Mouse (Mus musculus) common myeloid progenitor, adult 5-6 weeks (primary cell): ENCODE data around the gene Pcsk6. TPM values are rescaled to one million over a fixed set of nuclear protein-coding genes. Genes with fewer than 3 reads are reported as not detected.

Experiments
- ATAC-seq: replicated peaks from 2 replicates; pipeline ENCODE4 v1.8.0; 2016; ENCODE audit warnings: low read depth, mild to moderate bottlenecking, moderate TSS enrichment, inconsistent platforms; ENCODE audit not compliant: poor library complexity, severe bottlenecking
- total RNA-seq: library from RNA; stranded (forward); fragments of 200-1000, 187-1606 nt; gene quantifications from 2 replicates; pipeline ENCODE4 v1.2.3, GENCODE M21; 2017

Pcsk6 gene
- total RNA-seq, 1 experiment from 2014 or later, result 0.09 TPM

DNA sequence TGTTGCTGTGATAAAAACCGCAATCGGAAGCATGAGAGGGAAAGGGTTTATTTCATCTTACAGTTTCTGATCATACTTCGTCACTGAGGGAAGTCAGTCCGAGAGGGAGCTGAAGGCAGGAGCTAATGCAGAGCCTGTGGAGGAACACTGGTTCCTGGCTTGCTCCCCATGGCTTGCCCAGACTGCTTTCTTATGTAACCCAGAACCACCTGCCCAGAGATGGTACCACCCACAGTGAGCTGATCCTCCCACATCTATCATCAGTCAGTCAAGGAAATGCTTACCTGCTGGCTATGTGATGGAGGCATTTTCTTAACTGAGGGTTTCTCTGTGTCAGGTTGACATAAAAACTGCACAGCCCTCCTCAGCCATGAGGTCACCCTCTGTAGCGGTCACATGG is 127.2 kb downstream of the Pcsk6 start:
- no peak for ATAC-seq

DNA sequence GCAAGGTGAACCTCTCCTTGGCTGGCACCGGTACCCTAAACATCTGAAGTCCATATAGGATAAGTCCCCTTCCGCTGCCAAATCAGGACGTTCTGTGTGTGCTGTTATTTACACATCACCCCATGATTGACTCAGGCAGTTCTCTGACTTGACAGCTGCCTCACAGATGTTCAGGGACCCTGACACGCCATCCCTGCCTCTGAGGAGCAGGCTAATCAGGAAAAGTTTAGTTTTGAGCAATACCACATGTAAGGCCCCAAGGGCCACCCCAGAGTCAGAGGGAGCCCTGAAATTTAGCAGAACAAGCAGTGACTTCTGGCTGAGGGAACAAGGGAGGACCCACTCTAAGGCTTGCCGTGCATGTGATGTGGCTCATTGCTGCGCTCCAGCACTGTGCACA is 130.8 kb downstream of the Pcsk6 start:
- ATAC-seq, result no peak

DNA sequence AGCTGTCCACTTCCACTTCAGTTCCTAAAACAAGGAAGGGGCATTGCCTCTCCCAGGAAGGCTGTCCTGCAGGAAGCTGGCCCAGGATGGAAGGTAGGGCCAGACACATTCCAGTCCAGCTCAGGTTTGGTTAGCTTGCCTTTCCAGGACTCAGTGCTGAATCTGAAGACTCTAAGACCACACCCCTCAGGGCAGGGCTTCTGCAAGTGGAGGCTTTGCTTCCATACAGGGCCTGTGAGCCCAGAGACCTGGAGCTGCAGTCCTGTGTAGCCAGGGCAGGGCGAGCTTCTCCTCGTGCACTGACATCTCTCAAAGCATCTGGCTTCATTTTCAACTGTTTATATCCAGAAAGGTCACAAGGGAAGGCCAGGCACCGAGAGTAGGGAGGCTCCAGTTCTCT is 131.9 kb downstream of the Pcsk6 start:
- no peak for ATAC-seq

DNA sequence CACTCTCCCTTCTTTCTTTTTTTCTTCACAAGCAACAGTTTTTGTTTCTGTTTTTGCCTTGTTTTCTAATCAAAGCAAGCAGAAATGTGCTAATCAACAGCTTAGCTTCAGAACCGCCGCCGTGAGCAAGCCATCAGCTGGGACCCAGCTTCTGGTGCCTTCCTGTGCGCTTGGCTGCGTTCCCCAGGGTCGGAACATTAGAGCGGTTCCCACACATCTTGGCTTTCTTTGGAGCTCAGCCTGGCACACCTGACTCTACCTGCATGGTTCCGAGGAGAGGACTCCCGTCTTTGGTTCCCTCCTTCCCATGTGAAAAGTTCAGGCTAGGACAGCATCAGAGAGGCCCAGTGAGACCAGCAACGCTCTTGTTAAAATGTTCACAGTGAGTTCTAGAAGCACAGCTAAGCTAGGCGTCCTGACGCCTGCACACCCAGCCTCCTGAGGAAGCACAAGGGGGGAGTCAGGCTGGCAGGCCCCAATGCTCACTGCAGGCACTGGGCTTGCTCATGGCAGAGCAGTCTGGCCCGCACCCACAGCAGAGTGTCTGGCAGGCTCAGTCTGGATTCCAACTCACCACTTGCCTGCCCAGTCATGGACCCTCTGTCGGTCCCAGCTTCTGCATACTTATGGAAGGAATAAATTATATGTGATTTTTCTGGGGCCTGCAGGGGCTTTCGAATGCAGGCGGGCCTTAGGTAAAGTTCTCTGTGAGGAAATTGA is 139.7 kb downstream of the Pcsk6 start:
- ATAC-seq, result no peak

DNA sequence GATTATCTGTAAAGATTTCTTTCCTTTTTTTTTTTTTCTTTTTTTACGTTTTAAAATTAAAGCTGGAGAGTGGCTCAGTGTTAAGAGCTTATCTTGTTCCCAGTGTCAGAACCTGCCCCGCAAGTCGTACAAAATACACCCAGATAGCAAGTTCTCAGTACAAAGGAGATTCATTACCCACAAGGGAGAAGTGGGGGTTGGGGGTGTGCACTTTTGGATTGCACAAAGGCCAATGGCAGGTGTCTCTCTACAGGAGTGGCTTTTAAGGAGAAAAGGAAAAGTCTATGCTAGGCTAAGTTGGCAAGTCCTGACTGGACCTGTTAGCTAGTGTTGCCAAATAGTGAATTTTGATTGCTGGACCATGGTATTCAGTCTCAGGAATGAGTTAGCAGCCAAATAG is 140.3 kb downstream of the Pcsk6 start:
- no peak for ATAC-seq

DNA sequence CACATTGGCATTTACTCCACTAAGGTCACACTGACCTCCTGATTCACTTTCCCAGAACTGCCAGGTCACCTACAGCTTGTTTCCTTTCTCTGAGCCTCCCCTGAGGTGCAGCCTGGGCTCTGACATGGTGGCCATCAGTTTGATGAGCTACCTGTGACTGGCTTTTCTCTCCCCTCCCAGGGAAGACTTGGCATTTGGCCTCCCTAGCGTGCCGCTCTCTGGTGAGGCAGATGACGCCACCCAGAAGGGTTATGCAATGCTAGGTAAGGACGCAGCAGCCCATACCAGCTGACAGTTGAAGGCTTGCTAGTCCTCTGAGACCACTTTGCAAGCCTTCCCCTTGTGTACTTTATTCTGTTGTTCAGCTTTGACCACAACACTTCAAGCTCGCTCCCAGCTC is 141.9 kb downstream of the Pcsk6 start:
- ATAC-seq, result no peak

DNA sequence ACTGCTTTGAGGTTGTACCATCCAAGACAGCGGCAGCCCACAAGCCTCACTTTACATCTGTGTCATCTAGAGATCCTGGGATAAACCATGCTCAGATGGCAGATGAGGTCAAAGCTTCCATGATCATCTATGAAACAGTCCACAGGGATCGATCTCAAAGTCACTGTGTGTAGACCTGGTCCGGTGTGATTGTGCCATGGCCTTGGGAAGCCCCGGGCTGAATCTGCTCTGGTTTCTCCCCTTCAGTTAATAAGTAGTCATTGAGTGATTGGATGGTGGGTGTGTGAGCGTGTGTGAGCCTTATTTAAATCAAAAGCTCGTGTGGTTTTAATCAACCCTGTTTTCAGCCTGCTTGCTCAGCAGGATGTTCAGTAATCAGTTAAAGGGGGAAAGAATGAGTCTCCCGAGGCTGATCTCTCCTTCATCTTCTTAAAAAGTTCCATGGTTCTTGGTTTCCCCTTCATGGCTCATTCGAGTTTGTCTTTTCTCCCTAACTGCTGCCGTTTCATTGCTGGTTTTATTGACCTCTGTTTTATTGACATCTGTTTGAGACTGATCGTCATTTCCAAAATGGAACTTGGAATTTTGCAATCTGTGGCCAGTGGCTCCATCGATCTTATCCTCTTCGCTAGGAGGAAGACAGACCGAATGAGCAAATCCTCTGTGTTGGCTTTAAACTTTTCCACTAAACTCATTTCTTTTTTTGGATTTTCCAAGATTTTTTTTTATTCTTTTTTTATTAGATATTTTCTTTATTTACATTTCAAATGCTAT is 142.5 kb downstream of the Pcsk6 start:
- no peak for ATAC-seq

DNA sequence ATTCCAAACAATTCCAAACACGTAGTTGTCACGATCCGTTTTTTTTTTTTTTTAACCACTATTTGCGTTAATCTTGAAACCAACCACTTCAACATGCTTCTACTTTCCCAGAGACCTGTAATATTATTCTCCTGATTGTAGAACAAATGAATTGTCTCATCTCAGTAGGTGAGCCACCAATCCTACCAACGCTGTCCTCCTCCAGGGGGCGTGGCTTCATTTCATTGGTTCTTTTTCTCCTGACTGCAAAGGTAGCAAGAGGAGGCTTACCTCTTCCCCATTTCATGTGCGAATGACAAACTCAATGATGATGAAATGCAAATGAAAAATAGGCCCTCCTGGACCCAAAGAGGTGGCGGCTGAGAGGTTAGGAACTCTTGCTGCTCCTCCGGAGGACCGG is 143.5 kb downstream of the Pcsk6 start:
- no peak for ATAC-seq

DNA sequence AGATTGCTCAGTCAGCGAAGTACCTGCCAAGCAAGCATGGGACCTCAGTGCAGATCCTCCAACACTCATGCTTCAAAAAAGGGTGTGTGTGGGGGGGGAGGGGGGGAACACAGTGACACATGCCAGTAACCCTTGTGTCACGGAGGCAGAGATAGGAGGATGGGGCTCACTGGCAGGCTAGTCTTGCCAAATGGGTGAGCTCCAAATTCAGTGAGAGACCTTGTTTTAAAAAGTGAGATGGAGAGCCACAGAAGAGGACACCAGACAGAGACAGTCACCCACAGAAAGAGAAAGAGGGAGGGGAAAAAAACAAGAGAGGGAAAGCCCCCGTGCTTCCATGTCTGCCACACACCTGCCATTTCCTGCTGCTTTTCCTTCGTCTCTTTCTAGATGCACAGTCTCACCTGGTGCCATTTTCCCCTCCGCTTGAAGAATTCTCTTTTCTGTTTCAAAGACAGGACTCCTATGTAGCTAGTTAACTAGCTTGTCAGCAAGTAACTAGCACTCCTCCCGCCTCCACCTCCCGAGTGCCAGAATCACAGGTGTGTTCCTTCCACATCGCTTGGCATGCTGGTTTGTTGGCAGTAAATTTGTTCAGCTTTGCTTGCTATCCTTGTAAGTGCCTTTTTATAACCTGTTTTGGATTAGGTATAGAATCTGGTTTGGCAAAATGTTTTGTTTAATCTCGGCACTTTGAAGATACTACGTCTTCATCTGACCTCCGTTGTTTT is 146.8 kb downstream of the Pcsk6 start:
- no peak for ATAC-seq

DNA sequence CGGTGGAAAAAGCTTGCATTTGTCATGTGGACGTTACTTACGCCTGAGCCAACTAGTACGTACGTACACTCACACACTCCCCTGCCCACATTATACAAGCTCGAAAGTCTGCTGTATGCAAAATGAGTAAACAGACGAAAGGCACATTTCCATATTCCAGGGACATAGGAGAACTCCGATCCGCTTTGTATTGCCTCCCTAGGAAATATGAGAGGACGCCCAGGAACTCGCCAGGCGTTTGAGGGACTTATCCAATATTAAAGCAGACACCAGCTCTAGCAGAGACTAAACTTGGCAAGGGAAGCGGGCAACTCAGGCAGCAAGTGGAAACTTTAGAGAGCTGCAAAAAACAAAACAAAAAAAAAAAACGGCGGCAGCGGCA is 147.3 kb downstream of the Pcsk6 start:
- ATAC-seq, result no peak

DNA sequence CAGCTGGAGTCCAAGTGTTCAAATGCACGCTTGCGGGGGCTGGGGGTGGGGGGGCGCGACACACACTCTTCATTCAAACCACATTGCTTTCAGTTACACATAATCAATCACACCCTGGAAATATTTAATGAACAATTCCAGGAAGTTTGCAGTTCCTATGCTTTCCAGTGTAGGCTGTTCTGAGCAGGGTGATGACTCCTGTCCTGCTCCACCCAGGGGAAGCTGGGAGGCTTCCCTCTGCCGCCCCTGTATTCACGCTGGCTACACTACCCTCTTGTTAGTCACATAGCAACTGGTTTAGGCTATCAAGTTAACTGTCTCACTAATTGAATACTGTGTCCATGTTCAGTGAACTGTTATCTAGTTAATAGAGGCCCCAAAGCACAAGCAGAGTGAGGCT is 149.0 kb downstream of the Pcsk6 start:
- no peak for ATAC-seq

DNA sequence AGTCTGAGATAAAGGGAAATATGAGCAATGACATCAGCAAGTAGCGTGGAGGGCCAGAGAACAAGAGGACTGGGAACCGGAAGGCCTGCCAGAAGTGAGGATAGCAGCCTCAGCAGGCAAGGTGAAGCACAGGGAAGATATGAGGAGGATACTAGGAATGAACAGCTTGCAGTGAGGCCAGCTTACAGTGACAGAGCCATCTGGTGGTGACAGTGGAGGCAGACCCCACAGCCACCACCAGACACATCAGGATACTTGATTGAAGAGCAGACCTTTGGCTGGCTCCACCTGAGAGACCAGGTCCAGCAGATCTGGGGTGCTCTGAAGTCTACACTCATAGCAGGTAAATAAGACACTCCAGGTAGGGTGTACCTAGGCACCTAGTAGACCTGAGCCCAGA is 166.2 kb downstream of the Pcsk6 start:
- no peak for ATAC-seq

DNA sequence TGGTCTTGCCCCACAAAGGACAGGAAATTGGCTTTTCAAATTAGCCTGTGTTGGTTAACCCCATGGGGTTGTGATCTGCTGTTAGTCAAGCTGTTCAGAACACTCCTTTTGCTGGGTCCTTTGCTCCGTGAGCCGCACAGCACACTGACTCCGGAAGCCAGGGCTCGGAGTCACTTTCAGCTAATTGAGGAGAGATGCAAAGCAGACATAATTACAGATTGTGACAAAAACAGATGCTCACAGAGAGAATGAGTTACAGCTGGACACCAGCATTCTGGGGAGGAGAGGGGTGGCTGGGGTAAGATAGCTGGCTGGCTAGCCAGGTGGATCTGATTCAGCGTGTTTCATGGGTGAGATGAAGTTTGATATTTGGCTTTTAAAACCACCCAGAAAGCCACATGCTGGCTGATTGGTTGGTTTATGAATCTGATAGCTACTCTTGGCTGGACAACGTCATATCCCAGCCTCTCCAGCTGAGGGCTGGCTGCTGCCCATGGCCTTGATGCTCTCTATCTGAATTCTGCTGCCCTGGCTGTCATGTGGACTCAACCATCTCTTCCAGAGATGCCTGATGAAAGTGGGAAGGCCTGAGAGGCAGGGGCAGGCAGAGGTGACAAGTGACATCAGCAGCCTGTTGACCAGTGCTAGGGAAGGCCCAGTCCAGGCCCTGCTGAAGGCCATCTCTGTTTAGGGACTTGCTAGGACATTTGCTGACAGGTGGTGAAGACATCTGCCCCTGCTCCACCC is 167.4 kb downstream of the Pcsk6 start:
- ATAC-seq, result no peak

DNA sequence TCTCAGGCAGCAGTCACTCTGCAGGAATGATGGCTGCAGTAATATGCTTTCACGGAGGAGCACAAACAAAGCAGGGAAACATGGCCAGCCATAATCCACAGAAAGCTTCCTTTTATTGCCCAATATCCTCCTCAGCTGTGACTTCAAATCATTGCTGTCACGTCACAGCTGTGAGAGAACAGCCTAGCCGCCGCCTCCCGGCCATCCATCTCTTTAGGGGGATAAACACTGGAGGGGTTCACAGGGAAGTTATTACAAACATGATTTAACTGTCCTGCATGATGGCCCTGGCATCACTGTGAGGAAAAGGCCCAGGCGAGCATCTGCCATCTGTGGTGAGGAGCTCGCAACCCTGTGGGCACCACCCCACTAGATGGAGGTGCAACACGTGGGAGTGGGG is 175.3 kb downstream of the Pcsk6 start:
- no peak for ATAC-seq

DNA sequence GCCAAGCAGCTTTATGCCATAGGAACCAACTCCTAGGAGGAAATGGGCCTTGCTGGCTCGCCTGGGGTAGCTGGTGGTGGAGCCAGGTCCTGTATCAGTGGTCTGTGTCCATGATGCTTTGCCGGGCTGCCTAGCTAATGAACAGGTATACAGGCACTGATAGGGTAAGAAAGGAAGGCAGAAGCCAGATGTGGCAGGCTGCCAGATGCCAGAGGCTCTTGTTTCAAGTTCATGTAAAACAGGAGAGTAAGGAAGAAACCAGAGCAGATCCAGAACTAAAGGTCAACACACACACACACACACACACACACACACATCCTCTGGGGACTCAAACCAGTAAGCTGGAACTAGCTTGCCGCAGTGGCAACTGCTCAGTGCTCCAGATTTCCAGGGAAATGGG is 176.7 kb downstream of the Pcsk6 start:
- no peak for ATAC-seq

DNA sequence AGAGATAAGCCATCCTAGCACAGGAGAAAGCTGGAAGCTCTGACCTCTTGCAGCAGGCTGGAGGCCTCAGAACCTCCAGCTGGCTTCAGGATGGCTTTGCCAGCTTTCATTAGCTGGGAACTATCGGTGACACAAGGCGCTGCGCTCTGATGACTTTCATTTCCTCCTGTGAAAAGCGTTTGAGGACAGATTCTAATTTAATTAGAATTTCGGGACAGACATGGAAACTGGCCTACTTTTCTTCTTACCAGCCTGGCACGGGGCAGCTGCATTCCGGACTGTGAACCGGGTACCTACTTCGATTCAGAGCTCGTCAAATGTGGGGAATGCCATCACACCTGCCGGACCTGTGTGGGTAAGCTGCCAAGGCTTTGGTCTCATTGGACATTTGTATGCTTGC is 177.2 kb downstream of the Pcsk6 start:
- no peak for ATAC-seq

DNA sequence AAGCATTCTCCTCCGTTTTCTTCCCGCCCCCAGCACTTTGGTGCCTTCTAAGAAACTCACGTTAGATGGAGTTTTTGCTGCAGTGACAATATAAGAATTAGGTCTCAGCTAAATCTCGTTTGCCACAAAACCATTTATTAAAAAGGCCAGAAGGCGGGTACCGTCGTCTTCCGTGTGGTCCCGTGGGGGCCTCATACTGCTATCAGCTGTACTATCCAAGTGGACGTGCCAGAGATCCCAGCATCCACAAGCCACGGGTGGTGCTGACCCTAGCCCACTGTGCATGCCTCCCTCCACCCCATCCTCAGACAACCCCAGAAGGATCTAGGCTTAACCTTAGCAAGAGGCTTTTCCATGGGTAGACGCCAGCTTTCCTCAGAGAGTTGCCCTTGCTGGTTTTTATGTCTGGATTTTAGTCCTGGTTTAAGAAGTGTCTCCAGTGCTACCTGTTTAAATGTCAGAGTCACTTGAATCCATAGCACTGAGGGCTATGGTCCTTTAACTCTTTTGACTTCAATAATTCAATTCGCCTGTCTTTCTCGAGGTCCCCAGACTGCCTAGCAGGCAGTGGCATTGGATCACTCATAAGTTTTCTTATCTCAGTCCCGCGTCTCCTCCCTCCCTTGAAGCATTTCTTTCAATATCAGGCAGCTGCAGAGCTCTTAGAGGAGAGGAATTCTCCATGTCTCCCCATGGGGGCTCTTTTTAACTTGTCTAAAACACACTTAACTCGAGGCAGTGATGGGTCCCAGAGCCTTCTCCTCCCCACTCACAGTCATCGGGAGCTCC is 178.7 kb downstream of the Pcsk6 start:
- ATAC-seq, result no peak

DNA sequence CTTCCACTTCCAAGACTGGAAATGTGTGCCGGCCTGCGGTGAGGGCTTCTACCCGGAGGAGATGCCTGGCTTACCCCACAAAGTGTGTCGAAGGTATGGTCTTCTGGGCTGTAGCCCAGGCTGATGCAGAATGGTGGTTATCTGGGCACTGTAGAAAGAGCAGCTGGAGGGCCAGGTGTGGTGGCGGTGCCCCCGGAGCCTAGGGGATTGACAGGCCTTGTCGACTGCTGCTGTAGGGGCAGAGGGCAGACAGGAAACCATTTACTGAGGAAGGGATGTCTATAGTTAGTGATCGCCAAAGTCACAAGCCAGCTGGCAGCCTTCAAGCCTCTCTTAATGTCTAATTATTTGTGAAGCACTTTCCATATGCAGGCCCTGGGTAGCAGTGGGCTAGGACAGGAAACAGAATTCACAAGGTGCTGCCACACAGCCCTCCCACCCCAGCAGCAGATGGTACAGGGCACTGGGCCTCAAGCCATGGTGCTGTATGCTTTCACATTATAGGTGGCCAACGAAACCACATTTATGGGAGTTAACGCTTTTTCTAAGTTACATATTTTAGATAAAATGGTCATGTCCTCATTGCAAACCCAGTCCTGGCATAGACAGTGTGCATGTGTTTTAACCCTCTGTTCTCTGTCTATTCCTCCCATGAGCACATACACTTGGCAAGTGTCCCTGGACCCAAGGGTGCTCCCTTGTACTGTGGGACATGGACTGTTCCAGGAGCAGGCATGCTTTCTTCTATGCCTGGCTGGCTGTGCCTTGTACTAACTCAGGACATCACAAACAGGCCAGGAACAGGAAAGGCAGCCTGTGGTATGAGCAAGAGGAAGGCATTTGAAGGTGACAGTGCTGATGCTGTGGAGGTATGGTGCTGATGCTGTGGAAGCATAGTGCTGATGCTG is 182.3 kb downstream of the Pcsk6 start, which contains the start of gene Gm45213:
Gene Gm45213 (plus strand): TSS at position 51 of the 908 bp plus-strand sequence.
- no peak; the same call in 1 of the 2 replicates for ATAC-seq

DNA sequence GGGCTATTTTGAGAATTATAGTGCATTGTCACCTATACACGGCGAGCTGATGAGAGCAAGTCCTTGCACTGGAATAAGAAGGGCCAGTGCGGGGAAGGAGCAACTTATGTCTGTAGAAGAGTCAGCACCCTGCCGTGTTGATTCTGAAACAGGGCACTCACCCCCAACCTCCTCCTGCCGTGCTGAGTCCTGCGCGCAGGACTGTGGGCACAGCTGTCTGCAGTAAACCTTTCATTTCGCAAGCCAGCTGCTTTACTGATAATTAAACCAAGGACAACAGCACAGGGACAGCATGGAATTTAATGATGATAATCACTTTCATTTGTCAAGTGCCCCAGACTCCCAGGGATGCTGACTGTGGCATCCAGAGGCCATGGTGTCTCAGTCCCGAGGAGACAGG is 183.1 kb downstream of the Pcsk6 start:
- ATAC-seq, result no peak
